Mouse (Mus musculus) midbrain, embryonic 12.5 days (tissue): Measurements from ENCODE around the gene Pqlc3. TPM values are rescaled to one million over a fixed set of nuclear protein-coding genes. Genes with fewer than 3 reads are reported as not detected.

Experiments
- ATAC-seq: fragments of 200-750 bp; cut with Nextera tagmentation; 2 replicates; pipeline ENCODE4 v1.8.0; 2017; ENCODE audit warnings: low read depth, moderate TSS enrichment, moderate library complexity; ENCODE audit not compliant: low FRiP score
- H3K27ac ChIP-seq: fragments of 300-500 bp; sonication (generic); replicated peaks from 2 replicates; pipeline ENCODE4 v1.5.1; 2016; ENCODE audit warnings: mild to moderate bottlenecking
- H3K27me3 ChIP-seq: fragments of 300-500 bp; sonication (generic); 2 replicates; pipeline ENCODE4 v1.6.1; 2016; ENCODE audit warnings: mild to moderate bottlenecking
- H3K36me3 ChIP-seq: fragments of 300-500 bp; sonication (generic); 2 replicates; pipeline ENCODE4 v1.6.1; 2016
- H3K4me1 ChIP-seq: fragments of 300-500 bp; sonication (generic); 2 replicates; pipeline ENCODE4 v1.6.1; 2016
- H3K4me2 ChIP-seq: fragments of 300-500 bp; sonication (generic); replicated peaks from 2 replicates; pipeline ENCODE4 v1.6.1; 2016; ENCODE audit warnings: mild to moderate bottlenecking, moderate library complexity
- H3K4me3 ChIP-seq: fragments of 300-500 bp; sonication (generic); 2 replicates; pipeline ENCODE4 v1.5.1; 2016; ENCODE audit warnings: mild to moderate bottlenecking
- H3K9ac ChIP-seq: fragments of 300-500 bp; sonication (generic); replicated peaks from 2 replicates; pipeline ENCODE4 v1.6.1; 2016; ENCODE audit warnings: mild to moderate bottlenecking, moderate library complexity
- H3K9me3 ChIP-seq: fragments of 300-500 bp; sonication (generic); 2 replicates; pipeline ENCODE4 v1.6.1; 2016; ENCODE audit warnings: mild to moderate bottlenecking
- WGBS: fragments of 180-500 bp; shearing (Covaris S2); methylation state at CpG from one replicate; pipeline ENCODE4 v1.1.7; 2016; 5-methylcytosine and 5-hydroxymethylcytosine counted together
- polyA plus RNA-seq: library from polyadenylated mRNA; unstranded; fragments of >200 nt; fragmentation: Nextera tagmentation; extraction: Ambion mirVana; gene quantifications from 2 replicates; pipeline ENCODE4 v1.2.1, GENCODE M21; 2016

Gene Pqlc3
- polyA plus RNA-seq, 1 experiment from 2014 or later: 3.0 TPM

DNA sequence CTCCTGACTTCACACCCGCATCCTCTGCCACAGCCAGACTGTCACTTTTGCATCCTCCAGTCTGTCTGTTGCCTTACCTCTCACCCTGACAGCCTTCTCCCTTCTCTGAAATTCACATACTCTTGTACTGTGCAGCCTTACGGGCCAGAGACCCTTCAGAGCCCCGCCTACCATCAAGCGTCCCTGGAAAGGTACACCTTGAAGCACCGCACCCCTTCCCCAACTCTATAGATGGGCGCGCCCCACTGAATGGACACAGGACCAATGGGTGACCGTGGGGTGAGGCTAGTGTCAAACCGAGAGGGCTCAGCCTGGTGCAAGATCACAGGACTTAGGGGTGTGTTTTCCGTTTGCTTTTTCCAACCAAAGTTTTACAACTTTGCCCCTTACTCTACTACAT lies 1.1 kb downstream of the Pqlc3 start:
- no peak overlapping the region for H3K27ac ChIP-seq
- H3K27me3 ChIP-seq: peaks cover 52% of the 10 kb centered on the region
- WGBS: 7% methylated on average over 10 of the region's 10 CpGs
- peaks cover 13% of the 10 kb centered on the region for H3K4me1 ChIP-seq
- H3K4me2 ChIP-seq: peak overlapping the region; percentile 84
- H3K4me3 ChIP-seq: peak overlapping the region; percentile 50
- no peaks in the 10 kb centered on the region for H3K9me3 ChIP-seq
- no peak for ATAC-seq
- H3K9ac ChIP-seq: no peak overlapping the region
- no peaks in the 10 kb centered on the region for H3K36me3 ChIP-seq

DNA sequence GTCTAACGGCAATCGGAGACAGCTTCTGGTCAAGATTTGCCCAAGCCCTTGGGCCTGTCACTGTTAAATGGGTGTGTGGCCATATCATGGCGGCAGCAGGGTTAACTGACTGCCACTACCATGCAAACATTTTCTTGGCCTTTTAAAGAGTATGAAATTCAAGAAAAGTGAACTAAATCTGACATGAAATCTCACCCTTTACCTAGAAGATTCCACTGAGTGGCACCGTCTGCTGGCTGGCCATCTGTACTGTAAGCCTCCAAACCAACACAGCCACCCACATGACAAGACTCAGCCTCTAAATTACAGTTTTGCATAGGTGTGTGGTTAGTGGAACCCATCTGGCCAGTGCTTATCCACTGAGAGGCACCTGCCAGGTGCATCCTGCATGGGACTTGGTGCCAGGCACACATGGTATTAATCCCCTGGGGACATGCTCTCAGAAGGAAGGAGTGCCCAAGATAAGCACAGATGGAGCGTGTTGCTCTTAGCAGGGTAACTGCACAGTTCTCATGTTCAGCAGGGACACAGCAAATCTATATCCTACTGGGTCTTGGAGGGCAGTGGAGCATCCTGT lies 3.2 kb downstream of the Pqlc3 start:
- H3K9me3 ChIP-seq: no peaks in the 10 kb centered on the region
- no peak overlapping the region for H3K4me3 ChIP-seq
- H3K4me1 ChIP-seq: peaks cover 13% of the 10 kb centered on the region
- H3K4me2 ChIP-seq: no peak overlapping the region
- no peak overlapping the region for H3K9ac ChIP-seq
- H3K36me3 ChIP-seq: no peaks in the 10 kb centered on the region
- ATAC-seq: no peak
- H3K27me3 ChIP-seq: peaks cover 51% of the 10 kb centered on the region
- no peak overlapping the region for H3K27ac ChIP-seq
- 92% methylated on average over 5 of the region's 5 CpGs for WGBS

GRCm38 (mm10) chr12:16996281-16996680 lies 3.9 kb downstream of the Pqlc3 start:
- Histone ChIP-seq H3K4me3 (no peak overlapping the region), H3K27me3 (peaks cover 44% of the 10 kb centered on the region), H3K9ac (no peak overlapping the region), H3K36me3 (no peaks in the 10 kb centered on the region), H3K27ac (no peak overlapping the region), H3K4me2 (no peak overlapping the region), H3K4me1 (peaks cover 13% of the 10 kb centered on the region), H3K9me3 (no peaks in the 10 kb centered on the region)
- ATAC-seq: no peak
- 83% methylated on average over 5 of the region's 5 CpGs for WGBS

DNA sequence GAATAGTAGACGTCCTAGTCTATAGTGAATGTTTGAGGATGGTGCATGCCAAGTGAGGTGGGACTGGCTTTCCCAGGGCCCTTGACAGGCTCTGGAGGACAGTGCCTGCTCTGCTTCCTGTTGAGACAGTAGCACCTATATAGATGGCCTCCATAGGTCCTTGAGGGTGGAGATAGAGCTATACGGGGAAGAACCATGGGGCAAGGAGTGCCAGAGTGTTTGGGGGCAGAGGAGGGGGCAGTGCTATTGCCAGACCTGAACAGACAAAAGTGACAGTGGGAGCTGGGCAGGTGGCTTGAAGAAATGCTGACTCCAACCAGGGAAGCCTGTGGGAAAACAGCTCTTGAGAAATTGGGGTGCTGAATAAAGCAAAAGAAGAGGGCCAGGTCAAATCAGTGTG lies 5.9 kb downstream of the Pqlc3 start:
- H3K4me2 ChIP-seq: no peak overlapping the region
- no peak overlapping the region for H3K9ac ChIP-seq
- peaks cover 4% of the 10 kb centered on the region for H3K4me1 ChIP-seq
- no peaks in the 10 kb centered on the region for H3K9me3 ChIP-seq
- H3K27ac ChIP-seq: no peak overlapping the region
- 86% methylated on average over 2 of the region's 2 CpGs for WGBS
- peaks cover 24% of the 10 kb centered on the region for H3K27me3 ChIP-seq
- H3K36me3 ChIP-seq: no peaks in the 10 kb centered on the region
- no peak for ATAC-seq
- H3K4me3 ChIP-seq: no peak overlapping the region

DNA sequence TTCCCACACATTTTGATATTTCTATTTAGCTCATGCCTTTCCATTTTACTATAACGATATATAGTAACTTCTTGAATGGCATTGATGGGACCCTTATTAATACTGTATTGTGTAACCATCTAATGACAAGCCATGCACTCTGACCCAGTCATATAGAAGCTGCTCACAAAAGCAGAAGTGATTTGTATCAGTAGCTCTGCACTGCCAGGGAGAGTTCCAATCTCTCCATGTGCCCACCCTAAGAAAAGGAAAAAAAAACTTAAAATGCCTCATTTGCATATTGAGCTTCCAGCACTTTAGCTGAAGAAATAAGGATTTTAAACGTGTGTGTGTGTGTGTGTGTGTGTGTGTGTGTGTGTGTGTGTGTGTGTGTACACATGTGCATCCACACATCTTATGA lies 7.9 kb downstream of the Pqlc3 start:
- no peaks in the 10 kb centered on the region for H3K4me1 ChIP-seq
- H3K4me2 ChIP-seq: no peak overlapping the region
- no peak overlapping the region for H3K9ac ChIP-seq
- H3K27ac ChIP-seq: no peak overlapping the region
- no peaks in the 10 kb centered on the region for H3K9me3 ChIP-seq
- ATAC-seq: no peak
- H3K36me3 ChIP-seq: no peaks in the 10 kb centered on the region
- no peak overlapping the region for H3K4me3 ChIP-seq
- WGBS: 91% methylated on average over 2 of the region's 2 CpGs
- H3K27me3 ChIP-seq: peaks cover 4% of the 10 kb centered on the region

DNA sequence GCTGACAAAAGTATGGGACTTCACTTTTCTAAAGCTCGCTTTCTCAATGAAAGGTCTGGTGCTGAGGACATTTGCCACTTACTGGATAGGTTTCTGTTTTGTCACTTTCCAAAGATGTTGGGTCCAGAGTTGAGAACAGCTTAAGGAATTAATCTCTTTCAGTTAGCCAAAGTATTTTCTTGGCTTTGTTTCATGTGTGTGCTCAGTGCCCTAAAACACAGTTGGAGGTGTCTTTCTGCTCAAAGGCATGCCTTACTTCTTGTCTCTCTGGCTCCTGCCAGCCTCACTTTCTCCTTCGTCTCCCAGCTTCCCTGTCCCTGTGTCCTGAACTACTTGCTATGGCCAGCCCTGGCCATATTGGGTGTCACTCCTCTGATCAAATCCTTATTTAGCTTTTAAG lies 8.8 kb downstream of the Pqlc3 start:
- Histone ChIP-seq H3K36me3 (no peaks in the 10 kb centered on the region), H3K9ac (no peak overlapping the region), H3K4me1 (no peaks in the 10 kb centered on the region), H3K4me2 (no peak overlapping the region), H3K27ac (no peak overlapping the region), H3K9me3 (no peaks in the 10 kb centered on the region), H3K27me3 (no peaks in the 10 kb centered on the region), H3K4me3 (no peak overlapping the region)
- WGBS: 72% methylated on average over 2 of the region's 2 CpGs
- ATAC-seq: no peak

DNA sequence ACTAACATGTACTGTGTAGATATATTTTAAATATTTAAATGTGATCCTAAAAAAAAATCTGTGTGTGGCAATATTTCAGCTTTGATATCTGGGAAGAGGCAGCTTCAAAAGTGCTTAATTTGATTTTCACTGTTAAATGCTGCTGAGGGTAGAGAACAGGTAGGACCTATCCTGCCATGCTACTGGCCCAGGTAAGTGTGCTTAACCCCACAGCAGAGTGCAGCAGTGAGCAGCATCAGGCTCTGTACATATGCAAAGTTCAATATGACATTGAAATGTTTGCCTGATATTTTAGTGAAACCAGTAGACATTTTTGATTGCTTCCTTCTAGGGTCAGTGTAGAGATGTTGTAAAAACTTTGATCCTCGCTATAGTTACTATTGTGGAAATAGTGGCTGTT lies 14.4 kb downstream of the Pqlc3 start:
- Histone ChIP-seq H3K4me2 (no peak overlapping the region), H3K4me1 (no peaks in the 10 kb centered on the region), H3K27ac (no peak overlapping the region), H3K36me3 (0 out of 2 replicates have a peak, but pooled peaks cover 4% of the 10 kb centered on the region), H3K27me3 (no peaks in the 10 kb centered on the region), H3K4me3 (no peak overlapping the region), H3K9ac (no peak overlapping the region), H3K9me3 (no peaks in the 10 kb centered on the region)
- WGBS: 88% methylated on average over 1 of the region's 1 CpGs
- ATAC-seq: no peak

DNA sequence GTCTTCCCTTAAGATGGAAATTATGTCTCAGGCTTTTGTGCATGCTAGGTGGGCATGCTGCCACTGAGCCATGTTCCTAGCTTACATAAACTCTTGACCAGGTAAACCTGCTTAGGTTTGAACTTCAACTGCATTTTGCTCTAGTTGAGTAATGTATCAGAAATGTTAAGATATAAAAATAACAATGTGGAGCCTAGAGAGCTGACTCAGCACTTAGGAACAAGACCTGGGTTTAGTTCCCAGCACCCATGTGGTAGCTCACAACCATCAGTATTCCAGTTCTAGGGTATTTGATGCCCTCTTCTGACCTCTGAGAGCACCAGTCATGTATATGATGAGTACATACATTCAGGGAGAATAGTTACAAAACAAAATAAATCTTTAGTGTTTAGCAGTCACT lies 23.1 kb downstream of the Pqlc3 start:
- no peak overlapping the region for H3K4me3 ChIP-seq
- H3K36me3 ChIP-seq: peaks cover 71% of the 10 kb centered on the region
- H3K4me2 ChIP-seq: no peak overlapping the region
- no peaks in the 10 kb centered on the region for H3K4me1 ChIP-seq
- no peak overlapping the region for H3K9ac ChIP-seq
- no peak for ATAC-seq
- H3K27ac ChIP-seq: no peak overlapping the region
- H3K9me3 ChIP-seq: no peaks in the 10 kb centered on the region
- H3K27me3 ChIP-seq: no peaks in the 10 kb centered on the region

DNA sequence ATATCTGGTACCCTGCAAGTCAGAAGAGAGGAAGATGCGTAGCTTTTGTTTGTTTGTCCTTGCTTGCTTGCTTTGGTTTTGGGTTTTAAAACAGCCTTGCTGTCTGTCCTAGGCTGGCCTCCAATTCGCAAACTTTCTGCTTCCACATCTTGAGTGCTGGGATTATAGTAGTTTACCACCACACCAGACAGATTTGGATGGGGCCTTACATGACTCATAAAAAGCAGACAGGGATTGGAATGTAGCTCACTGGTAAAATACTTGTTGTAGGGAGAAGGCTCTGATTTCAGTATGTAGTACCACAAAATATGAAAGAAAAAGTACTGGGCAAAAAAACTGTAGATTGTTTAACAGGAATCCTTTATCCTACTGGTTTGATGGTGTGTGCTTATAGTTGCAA lies 33.4 kb downstream of the Pqlc3 start:
- H3K27me3 ChIP-seq: no peaks in the 10 kb centered on the region
- no peaks in the 10 kb centered on the region for H3K4me1 ChIP-seq
- peaks cover 45% of the 10 kb centered on the region for H3K36me3 ChIP-seq
- no peaks in the 10 kb centered on the region for H3K9me3 ChIP-seq
- no peak for ATAC-seq
- WGBS: 92% methylated on average over 2 of the region's 2 CpGs
- H3K4me3 ChIP-seq: no peak overlapping the region
- H3K9ac ChIP-seq: no peak overlapping the region
- no peak overlapping the region for H3K4me2 ChIP-seq
- no peak overlapping the region for H3K27ac ChIP-seq

DNA sequence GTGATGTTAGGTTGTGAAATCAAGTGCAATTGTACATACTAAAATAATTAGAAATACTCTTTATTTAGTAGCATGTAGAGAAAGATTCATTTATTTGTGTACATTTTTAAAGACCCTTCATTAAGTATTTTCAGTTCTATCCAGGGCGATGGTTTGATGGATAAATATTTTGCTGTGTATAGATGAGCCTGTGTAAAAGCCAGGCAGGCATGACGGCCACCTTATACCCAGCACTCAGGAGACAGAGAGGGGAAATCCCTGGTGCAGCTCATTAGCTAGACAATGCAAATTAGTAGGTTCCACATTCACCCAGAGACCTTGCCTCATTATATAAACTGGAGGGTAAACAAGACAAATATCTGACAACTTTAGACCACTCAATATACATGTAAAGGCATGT lies 36.9 kb downstream of the Pqlc3 start:
- no peaks in the 10 kb centered on the region for H3K27me3 ChIP-seq
- no peak overlapping the region for H3K9ac ChIP-seq
- H3K4me1 ChIP-seq: no peaks in the 10 kb centered on the region
- H3K4me2 ChIP-seq: no peak overlapping the region
- WGBS: 71% methylated on average over 2 of the region's 2 CpGs
- H3K4me3 ChIP-seq: no peak overlapping the region
- H3K9me3 ChIP-seq: no peaks in the 10 kb centered on the region
- no peak for ATAC-seq
- H3K36me3 ChIP-seq: peaks cover 47% of the 10 kb centered on the region
- no peak overlapping the region for H3K27ac ChIP-seq

- no peaks in the 10 kb centered on the region for H3K9me3 ChIP-seq
- H3K27ac ChIP-seq: no peak overlapping the region
- no peak overlapping the region for H3K4me3 ChIP-seq
- no peak overlapping the region for H3K4me2 ChIP-seq
- no peak overlapping the region for H3K9ac ChIP-seq
- no peak for ATAC-seq
- H3K27me3 ChIP-seq: no peaks in the 10 kb centered on the region
- H3K4me1 ChIP-seq: no peaks in the 10 kb centered on the region
- H3K36me3 ChIP-seq: peaks cover 44% of the 10 kb centered on the region
- 73% methylated on average over 1 of the region's 1 CpGs for WGBS
Measured at GRCm38 (mm10) chr12:16958851-16959250, 41.4 kb downstream of the Pqlc3 start.

- Histone ChIP-seq H3K27me3 (no peaks in the 10 kb centered on the region), H3K36me3 (0 out of 2 replicates have a peak, but pooled peaks cover 2% of the 10 kb centered on the region)
Measured at GRCm38 (mm10) chr12:16948239-16948638, 52.0 kb downstream of the Pqlc3 start.

DNA sequence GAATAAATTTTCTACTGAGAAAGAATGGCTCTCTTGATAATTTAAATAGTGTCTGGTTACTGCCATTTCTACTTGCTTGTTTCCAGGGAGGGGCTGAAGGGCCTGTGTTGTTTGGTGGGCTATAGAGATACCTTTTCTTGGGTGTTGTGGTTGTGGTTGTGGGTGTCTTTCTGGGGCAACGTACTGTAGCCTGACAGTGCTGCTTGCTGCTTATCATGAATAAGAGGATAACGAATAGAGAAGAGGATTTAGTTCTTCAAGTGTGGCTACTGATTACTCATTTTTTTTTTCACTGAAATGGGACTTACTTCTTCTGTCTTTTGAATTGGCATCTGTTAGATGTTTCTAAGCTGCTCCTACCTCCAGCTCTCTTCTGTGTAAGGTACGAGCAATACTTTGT lies 58.2 kb downstream of the Pqlc3 start:
- 81% methylated on average over 3 of the region's 3 CpGs for WGBS
- no peak overlapping the region for H3K4me2 ChIP-seq
- no peaks in the 10 kb centered on the region for H3K9me3 ChIP-seq
- no peaks in the 10 kb centered on the region for H3K36me3 ChIP-seq
- ATAC-seq: no peak
- no peaks in the 10 kb centered on the region for H3K4me1 ChIP-seq
- no peaks in the 10 kb centered on the region for H3K27me3 ChIP-seq
- H3K4me3 ChIP-seq: no peak overlapping the region
- no peak overlapping the region for H3K27ac ChIP-seq
- H3K9ac ChIP-seq: no peak overlapping the region

More at GRCm38 (mm10) chr12:16948239-16948638, 52.0 kb downstream of the Pqlc3 start:
- H3K9me3 ChIP-seq: no peaks in the 10 kb centered on the region
- 90% methylated on average over 6 of the region's 6 CpGs for WGBS
- ATAC-seq: no peak
- H3K4me2 ChIP-seq: no peak overlapping the region
- no peak overlapping the region for H3K27ac ChIP-seq
- no peaks in the 10 kb centered on the region for H3K4me1 ChIP-seq
- H3K9ac ChIP-seq: no peak overlapping the region
- no peak overlapping the region for H3K4me3 ChIP-seq
